ENCODE assay signal across 15 mouse cellular contexts in the genomic region with DNA sequence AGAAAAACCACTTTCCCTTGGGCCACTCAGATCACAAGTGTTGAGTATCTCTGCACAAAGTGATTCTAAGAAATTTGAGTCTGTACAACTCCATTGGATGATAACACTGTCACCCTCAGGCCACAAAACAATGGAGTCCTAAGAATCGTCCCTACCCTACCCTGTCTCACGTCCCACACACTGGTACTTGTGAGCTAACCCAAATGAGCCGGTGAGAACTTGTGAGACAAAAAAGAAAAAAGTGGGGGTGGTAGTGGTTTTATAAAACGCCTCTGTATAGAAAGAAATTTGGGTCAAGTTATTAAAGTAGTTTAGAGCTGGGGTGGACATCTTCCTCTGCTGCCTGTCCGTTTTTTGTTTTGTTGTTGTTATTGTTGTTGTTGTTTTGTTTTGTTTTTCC.
"Had no signal": no experiment of that assay in that cellular context is flagged by ENCODE, and none has a peak within 500 bp of the region (broad histone marks: within the 10 kb centered on the region; RNA-seq: fewer than 3 reads in every experiment).

No protein-coding gene starts in this region.

- DNase-seq: gastrocnemius, adult 2 months; gastrocnemius, postnatal 10 days; gastrocnemius, postnatal 25 days; heart, adult 2 months; heart, postnatal 4 days; kidney, adult 18-20 months; kidney, adult 8-10 months; kidney, postnatal 10 days; kidney, postnatal 25 days; kidney, postnatal 4 days; liver; liver, embryonic 13.5 days had no signal

- ATAC-seq: hindbrain, embryonic 16.5 days; intestine, embryonic 15.5 days; intestine, postnatal 0 days had no signal
